Mouse (Mus musculus) E14TG2a.4 (cell line): Measurements from ENCODE around the gene Maf.

Experiments used
- CTCF ChIP-seq: conservative IDR thresholded peaks from 2 replicates; pipeline ENCODE4 v1.5.1; 2014; ENCODE audit warnings: low read length
- NANOG ChIP-seq: IDR thresholded peaks from 2 replicates; pipeline ENCODE4 v1.6.1; 2014; ENCODE audit warnings: borderline replicate concordance, low read length, mixed read lengths

GRCm38 (mm10) chr8:115754694-115755093 lies 47.1 kb upstream of the Maf start:
- no peak for TF ChIP-seq CTCF
- no peak for TF ChIP-seq NANOG
